Mouse (Mus musculus): ENCODE results near the gene Cdc20b. TPM values are rescaled to one million over a fixed set of nuclear protein-coding genes. Genes with fewer than 3 reads are reported as not detected.
A peak's percentile ranks its signal among the peaks of the same experiment; 100 is the strongest.

The Cdc20b gene
- 0.47 and 0.48 TPM in 2 replicates for polyA plus RNA-seq (2012; rRNA removed)

GRCm38 (mm10) chr13:113034950-113035421 lies at the start of gene Cdc20b:
TSS of gene Cdc20b (plus strand) at chr13:113035111.
- TF ChIP-seq CTCF (IDR thresholded peaks at IDR 0.05; ENCODE audit: borderline replicate concordance, control insufficient read depth, extremely low read depth, insufficient read depth, low read length, poor library complexity) = peak; percentile 60; the same call in 1 of the 2 replicates
- TF ChIP-seq POLR2A (IDR thresholded peaks at IDR 0.05; ENCODE audit: control insufficient read depth, extremely low read depth, insufficient read depth, low read length, poor library complexity) = no peak
- peak within 1 kb of the TSS; percentile 38 for H3K4me3 ChIP-seq (ENCODE audit: control insufficient read depth, insufficient read depth, low read length)
- no peaks in the 10 kb centered on the region for H3K27me3 ChIP-seq (ENCODE audit: control insufficient read depth, insufficient read depth, low read length)
- no peak within 1 kb of the TSS for H3K27ac ChIP-seq (ENCODE audit: control insufficient read depth, insufficient read depth, low read length)
- WGBS = under 1% methylated on average over 46 of the region's 46 CpGs
- DNase-seq = peak; percentile 81
- H3K36me3 ChIP-seq (ENCODE audit: control insufficient read depth, insufficient read depth, low read length) = no peaks in the 10 kb centered on the region
- H3K4me1 ChIP-seq (replicated peaks; ENCODE audit: control insufficient read depth, insufficient read depth, low read length) = peaks cover 21% of the 10 kb centered on the region

- no peak for DNase-seq
- Histone ChIP-seq H3K4me3 (ENCODE audit: control insufficient read depth, insufficient read depth, low read length) (no peak overlapping the region), H3K27me3 (ENCODE audit: control insufficient read depth, insufficient read depth, low read length) (peaks cover 28% of the 10 kb centered on the region), H3K36me3 (ENCODE audit: control insufficient read depth, insufficient read depth, low read length) (no peaks in the 10 kb centered on the region), H3K27ac (ENCODE audit: control insufficient read depth, insufficient read depth, low read length) (no peak overlapping the region), H3K4me1 (replicated peaks; ENCODE audit: control insufficient read depth, insufficient read depth, low read length) (peaks cover 23% of the 10 kb centered on the region)
- WGBS = 37% methylated on average over 18 of the region's 18 CpGs
- TF ChIP-seq CTCF (IDR thresholded peaks at IDR 0.05; ENCODE audit: borderline replicate concordance, control insufficient read depth, extremely low read depth, insufficient read depth, low read length, poor library complexity) (no peak), POLR2A (IDR thresholded peaks at IDR 0.05; ENCODE audit: control insufficient read depth, extremely low read depth, insufficient read depth, low read length, poor library complexity) (no peak)
Measured at GRCm38 (mm10) chr13:112985605-112986450, 49.1 kb upstream of the Cdc20b start.

DNA sequence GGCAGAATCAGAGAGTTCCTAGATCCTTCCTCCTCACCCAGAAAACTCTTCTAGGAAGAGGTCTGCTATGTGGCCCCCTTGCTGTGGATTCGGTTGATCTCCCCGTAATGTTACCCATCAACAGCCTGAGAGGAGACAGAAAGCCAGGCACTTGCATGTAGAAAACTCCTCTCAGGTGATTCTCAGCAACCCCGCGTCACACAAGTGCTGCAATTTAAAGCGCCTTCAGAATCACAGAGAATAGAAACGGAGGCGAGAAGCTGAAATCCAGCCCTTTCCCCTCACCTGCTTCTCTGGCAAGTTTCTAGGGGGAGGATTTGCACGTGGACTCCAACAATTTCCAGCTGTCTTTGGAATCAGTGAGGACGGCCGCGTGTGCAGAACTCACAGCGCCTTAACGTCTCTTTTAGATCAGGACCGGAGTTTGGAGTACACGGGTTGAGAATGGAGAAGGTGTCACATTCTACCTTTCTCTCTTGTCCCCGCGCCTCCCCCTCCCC lies 48.4 kb upstream of the Cdc20b start:
- DNase-seq = no peak
- no peak overlapping the region for H3K4me3 ChIP-seq (ENCODE audit: control insufficient read depth, insufficient read depth, low read length)

DNA sequence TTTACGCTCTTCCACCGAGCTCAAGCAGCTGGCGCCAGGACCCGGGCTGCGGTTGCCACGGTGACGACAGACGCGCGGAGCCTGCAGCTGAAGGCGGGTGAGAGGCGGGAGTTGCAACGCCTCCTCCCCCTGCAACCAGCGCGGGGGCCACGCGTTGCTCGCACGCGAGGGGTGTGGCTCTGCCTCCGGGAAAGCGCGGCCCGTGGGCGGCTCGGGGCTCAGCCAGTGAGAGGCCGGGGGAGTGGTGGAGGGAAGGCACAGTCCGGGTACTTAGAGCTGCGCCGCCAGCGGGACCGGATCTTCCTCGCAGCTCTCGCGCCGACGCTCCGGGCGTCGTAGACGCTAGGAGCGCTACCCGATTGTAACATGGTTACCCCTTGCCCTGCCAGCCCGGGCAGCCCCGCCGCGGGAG lies 47.4 kb upstream of the Cdc20b start, which contains the start of gene Ccno:
TSS of gene Ccno (plus strand) at position 271 of the 412 bp plus-strand sequence.
- Histone ChIP-seq H3K36me3 (ENCODE audit: control insufficient read depth, insufficient read depth, low read length) (no peaks in the 10 kb centered on the region), H3K4me3 (ENCODE audit: control insufficient read depth, insufficient read depth, low read length) (peak within 1 kb of the TSS; percentile 47), H3K27ac (ENCODE audit: control insufficient read depth, insufficient read depth, low read length) (no peak within 1 kb of the TSS), H3K27me3 (ENCODE audit: control insufficient read depth, insufficient read depth, low read length) (peaks cover 28% of the 10 kb centered on the region), H3K4me1 (replicated peaks; ENCODE audit: control insufficient read depth, insufficient read depth, low read length) (peaks cover 23% of the 10 kb centered on the region)
- DNase-seq = peak; percentile 95
- peak; percentile 55; the same call in 1 of the 2 replicates for TF ChIP-seq POLR2A (IDR thresholded peaks at IDR 0.05; ENCODE audit: control insufficient read depth, extremely low read depth, insufficient read depth, low read length, poor library complexity)
- peak; percentile 46; the same call in 1 of the 2 replicates for TF ChIP-seq CTCF (IDR thresholded peaks at IDR 0.05; ENCODE audit: borderline replicate concordance, control insufficient read depth, extremely low read depth, insufficient read depth, low read length, poor library complexity)
- 0% methylated on average over 47 of the region's 47 CpGs for WGBS

More for the DNA sequence above, 48.4 kb upstream of the Cdc20b start:
- no peak overlapping the region for H3K27ac ChIP-seq (ENCODE audit: control insufficient read depth, insufficient read depth, low read length)
- TF ChIP-seq POLR2A (IDR thresholded peaks at IDR 0.05; ENCODE audit: control insufficient read depth, extremely low read depth, insufficient read depth, low read length, poor library complexity) (no peak), CTCF (IDR thresholded peaks at IDR 0.05; ENCODE audit: borderline replicate concordance, control insufficient read depth, extremely low read depth, insufficient read depth, low read length, poor library complexity) (no peak)
- H3K27me3 ChIP-seq (ENCODE audit: control insufficient read depth, insufficient read depth, low read length) = peaks cover 28% of the 10 kb centered on the region
- 7% methylated on average over 17 of the region's 17 CpGs for WGBS
- no peaks in the 10 kb centered on the region for H3K36me3 ChIP-seq (ENCODE audit: control insufficient read depth, insufficient read depth, low read length)
- peaks cover 23% of the 10 kb centered on the region for H3K4me1 ChIP-seq (replicated peaks; ENCODE audit: control insufficient read depth, insufficient read depth, low read length)

- no peak for DNase-seq
- Histone ChIP-seq H3K27me3 (ENCODE audit: control insufficient read depth, insufficient read depth, low read length) (peaks cover 28% of the 10 kb centered on the region), H3K4me1 (replicated peaks; ENCODE audit: control insufficient read depth, insufficient read depth, low read length) (peaks cover 23% of the 10 kb centered on the region), H3K36me3 (ENCODE audit: control insufficient read depth, insufficient read depth, low read length) (no peaks in the 10 kb centered on the region), H3K27ac (ENCODE audit: control insufficient read depth, insufficient read depth, low read length) (no peak overlapping the region), H3K4me3 (ENCODE audit: control insufficient read depth, insufficient read depth, low read length) (peak overlapping the region; percentile 47)
- WGBS = under 1% methylated on average over 39 of the region's 39 CpGs
- TF ChIP-seq CTCF (IDR thresholded peaks at IDR 0.05; ENCODE audit: borderline replicate concordance, control insufficient read depth, extremely low read depth, insufficient read depth, low read length, poor library complexity) (no peak), POLR2A (IDR thresholded peaks at IDR 0.05; ENCODE audit: control insufficient read depth, extremely low read depth, insufficient read depth, low read length, poor library complexity) (no peak)
Measured at GRCm38 (mm10) chr13:112987991-112988390, 46.9 kb upstream of the Cdc20b start.

DNA sequence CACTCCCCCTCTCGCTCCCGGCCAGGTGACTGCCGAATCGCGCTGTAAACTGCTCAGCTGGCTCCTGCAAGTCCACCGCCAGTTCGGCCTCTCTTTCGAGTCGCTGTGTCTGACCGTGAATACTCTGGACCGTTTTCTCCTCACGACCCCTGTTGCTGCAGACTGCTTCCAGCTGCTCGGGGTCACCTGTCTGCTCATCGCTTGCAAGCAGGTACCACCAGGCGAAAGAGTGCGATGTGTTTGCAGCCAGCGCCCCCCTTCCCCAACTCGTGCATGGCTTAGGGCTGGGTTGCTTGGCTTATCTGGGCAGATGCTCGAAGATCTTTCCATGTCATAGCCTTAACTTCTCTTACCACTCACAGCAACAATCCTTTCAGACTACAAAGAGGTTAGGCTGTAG lies 46.0 kb upstream of the Cdc20b start:
- H3K27ac ChIP-seq (ENCODE audit: control insufficient read depth, insufficient read depth, low read length) = no peak overlapping the region
- peak; percentile 10 for DNase-seq
- H3K36me3 ChIP-seq (ENCODE audit: control insufficient read depth, insufficient read depth, low read length) = no peaks in the 10 kb centered on the region
- no peak for TF ChIP-seq POLR2A (IDR thresholded peaks at IDR 0.05; ENCODE audit: control insufficient read depth, extremely low read depth, insufficient read depth, low read length, poor library complexity)
- no peak for TF ChIP-seq CTCF (IDR thresholded peaks at IDR 0.05; ENCODE audit: borderline replicate concordance, control insufficient read depth, extremely low read depth, insufficient read depth, low read length, poor library complexity)
- 4% methylated on average over 19 of the region's 19 CpGs for WGBS
- peak overlapping the region; percentile 27 for H3K4me3 ChIP-seq (ENCODE audit: control insufficient read depth, insufficient read depth, low read length)
- H3K27me3 ChIP-seq (ENCODE audit: control insufficient read depth, insufficient read depth, low read length) = peaks cover 35% of the 10 kb centered on the region
- peaks cover 29% of the 10 kb centered on the region for H3K4me1 ChIP-seq (replicated peaks; ENCODE audit: control insufficient read depth, insufficient read depth, low read length)

Measured in thymus, adult 2 months (tissue).